Mouse (Mus musculus) heart, embryonic 13.5 days (tissue): ENCODE results near the gene Actr1b. TPM values are rescaled to one million over a fixed set of nuclear protein-coding genes. Genes with fewer than 3 reads are reported as not detected.
A peak's percentile ranks its signal among the peaks of the same experiment; 100 is the strongest.

Experiments
- ATAC-seq: fragments of 200-750 bp; cut with Nextera tagmentation; 2 replicates; pipeline ENCODE4 v1.8.0; 2017; ENCODE audit warnings: moderate TSS enrichment; ENCODE audit not compliant: insufficient number of reproducible peaks, low FRiP score, low TSS enrichment; ENCODE audit errors: extremely low read depth
- H3K27ac ChIP-seq: fragments of 300-500 bp; sonication (generic); replicated peaks from 2 replicates; pipeline ENCODE4 v1.5.1; 2015; ENCODE audit warnings: moderate library complexity, mild to moderate bottlenecking, inconsistent platforms
- H3K27me3 ChIP-seq: fragments of 300-500 bp; sonication (generic); replicated peaks from 2 replicates; pipeline ENCODE4 v1.6.1; 2015; ENCODE audit warnings: mild to moderate bottlenecking, inconsistent platforms
- H3K36me3 ChIP-seq: fragments of 300-500 bp; sonication (generic); 2 replicates; pipeline ENCODE4 v1.6.1; 2015; ENCODE audit warnings: mild to moderate bottlenecking, inconsistent platforms
- H3K4me1 ChIP-seq: fragments of 300-500 bp; sonication (generic); 2 replicates; pipeline ENCODE4 v1.6.1; 2015; ENCODE audit warnings: inconsistent platforms
- H3K4me2 ChIP-seq: fragments of 300-500 bp; sonication (generic); 2 replicates; pipeline ENCODE4 v1.6.1; 2015; ENCODE audit warnings: inconsistent platforms, mild to moderate bottlenecking, moderate library complexity
- H3K4me3 ChIP-seq: fragments of 300-500 bp; sonication (generic); 2 replicates; pipeline ENCODE4 v1.5.1; 2015; ENCODE audit warnings: moderate library complexity, mild to moderate bottlenecking, inconsistent platforms
- H3K9ac ChIP-seq: fragments of 300-500 bp; sonication (generic); 2 replicates; pipeline ENCODE4 v1.6.1; 2015; ENCODE audit warnings: inconsistent platforms, mild to moderate bottlenecking, moderate library complexity
- H3K9me3 ChIP-seq: fragments of 300-500 bp; sonication (generic); 2 replicates; pipeline ENCODE4 v1.6.1; 2016; ENCODE audit warnings: inconsistent platforms
- WGBS: fragments of 180-500 bp; shearing (Covaris S2); methylation state at CpG from one replicate; pipeline ENCODE4 v1.1.7; 2015; ENCODE audit warnings: mixed read lengths; 5-methylcytosine and 5-hydroxymethylcytosine counted together
- polyA plus RNA-seq: library from polyadenylated mRNA; unstranded; fragments of >200 nt; fragmentation: Nextera tagmentation; extraction: Ambion mirVana; gene quantifications from 2 replicates; pipeline ENCODE4 v1.2.1, GENCODE M21; 2015

Gene Actr1b
- polyA plus RNA-seq, 1 experiment from 2014 or later: 85.5 TPM

DNA sequence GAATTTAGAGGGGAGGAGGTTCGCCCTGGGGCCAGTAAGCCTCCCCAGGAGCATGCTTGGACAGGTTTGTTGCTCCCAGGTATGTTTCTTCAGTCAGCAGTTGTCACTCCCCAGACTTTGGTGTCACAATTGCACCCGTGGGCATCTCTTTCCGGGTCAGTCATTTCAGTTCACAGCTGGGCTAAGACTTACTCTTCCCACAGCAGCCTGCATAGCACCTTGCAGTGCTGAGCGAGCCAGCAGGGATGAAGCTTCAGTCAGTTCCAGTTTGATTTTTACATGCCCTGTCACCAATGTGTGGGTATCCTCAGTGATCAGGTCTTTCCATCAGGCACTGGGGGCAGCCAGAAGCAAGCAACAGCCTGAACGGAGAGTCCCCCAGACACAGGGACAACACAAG, 17.2 kb downstream of the Actr1b start:
- H3K27me3 ChIP-seq: no peaks in the 10 kb centered on the region
- peaks cover 67% of the 10 kb centered on the region for H3K36me3 ChIP-seq
- H3K9ac ChIP-seq: no peak overlapping the region
- no peak overlapping the region for H3K4me2 ChIP-seq
- H3K4me3 ChIP-seq: no peak overlapping the region
- no peak for ATAC-seq
- no peaks in the 10 kb centered on the region for H3K9me3 ChIP-seq
- 72% methylated on average over 5 of the region's 5 CpGs for WGBS
- H3K4me1 ChIP-seq: peaks cover 14% of the 10 kb centered on the region
- no peak overlapping the region for H3K27ac ChIP-seq

DNA sequence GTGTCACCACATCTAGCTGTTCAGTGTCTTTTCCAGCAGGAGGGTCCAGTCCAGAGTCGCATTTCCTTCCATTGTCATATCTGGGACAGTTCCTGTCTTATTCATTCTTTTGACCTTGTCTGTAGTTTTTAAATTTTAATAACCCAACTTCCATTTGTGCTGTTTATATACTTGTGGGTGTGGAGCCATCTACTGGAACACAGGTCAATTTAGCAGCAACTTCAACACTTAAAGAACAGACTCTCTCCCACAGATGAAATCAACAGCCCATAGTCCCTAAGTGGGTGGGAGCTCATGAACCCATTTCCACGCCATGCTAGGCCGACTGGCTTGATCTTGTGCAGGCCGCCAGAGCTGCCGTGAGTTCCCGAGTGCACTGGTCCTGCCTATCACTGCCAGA, 17.8 kb downstream of the Actr1b start:
- 44% methylated on average over 6 of the region's 6 CpGs for WGBS
- no peak overlapping the region for H3K27ac ChIP-seq

DNA sequence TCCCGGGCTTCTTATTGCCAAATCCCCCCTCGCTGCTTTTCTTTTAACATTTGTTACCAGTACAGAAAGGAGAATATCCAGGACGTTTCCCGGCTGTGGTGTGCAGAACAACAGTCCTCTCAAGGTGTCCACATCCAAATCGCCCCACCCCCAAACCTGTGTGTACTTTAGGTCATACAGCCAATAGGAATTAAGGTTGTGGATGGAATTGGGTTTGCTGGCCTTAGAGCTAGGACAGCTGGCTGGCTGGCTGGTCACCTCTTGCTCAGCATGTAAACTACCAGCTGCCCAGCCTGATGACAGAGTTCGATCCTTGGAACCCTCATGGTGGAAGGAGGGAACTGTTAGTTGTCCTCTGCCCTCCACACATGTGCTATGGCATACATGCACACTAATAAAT, 19.4 kb downstream of the Actr1b start:
- no peak overlapping the region for H3K4me2 ChIP-seq
- WGBS: 85% methylated on average over 6 of the region's 6 CpGs
- no peaks in the 10 kb centered on the region for H3K9me3 ChIP-seq
- no peak for ATAC-seq
- H3K27ac ChIP-seq: no peak overlapping the region
- H3K36me3 ChIP-seq: peaks cover 45% of the 10 kb centered on the region
- H3K4me3 ChIP-seq: no peak overlapping the region
- no peaks in the 10 kb centered on the region for H3K27me3 ChIP-seq
- H3K4me1 ChIP-seq: peaks cover 19% of the 10 kb centered on the region
- H3K9ac ChIP-seq: no peak overlapping the region

More for the DNA sequence above, 17.8 kb downstream of the Actr1b start:
- H3K27me3 ChIP-seq: no peaks in the 10 kb centered on the region
- H3K4me2 ChIP-seq: no peak overlapping the region
- peaks cover 60% of the 10 kb centered on the region for H3K36me3 ChIP-seq
- H3K4me3 ChIP-seq: no peak overlapping the region
- no peak for ATAC-seq
- H3K9me3 ChIP-seq: no peaks in the 10 kb centered on the region
- peaks cover 15% of the 10 kb centered on the region for H3K4me1 ChIP-seq
- 0 out of 2 replicates have a peak overlapping the region, but pooled peaks have one; percentile 19 for H3K9ac ChIP-seq

DNA sequence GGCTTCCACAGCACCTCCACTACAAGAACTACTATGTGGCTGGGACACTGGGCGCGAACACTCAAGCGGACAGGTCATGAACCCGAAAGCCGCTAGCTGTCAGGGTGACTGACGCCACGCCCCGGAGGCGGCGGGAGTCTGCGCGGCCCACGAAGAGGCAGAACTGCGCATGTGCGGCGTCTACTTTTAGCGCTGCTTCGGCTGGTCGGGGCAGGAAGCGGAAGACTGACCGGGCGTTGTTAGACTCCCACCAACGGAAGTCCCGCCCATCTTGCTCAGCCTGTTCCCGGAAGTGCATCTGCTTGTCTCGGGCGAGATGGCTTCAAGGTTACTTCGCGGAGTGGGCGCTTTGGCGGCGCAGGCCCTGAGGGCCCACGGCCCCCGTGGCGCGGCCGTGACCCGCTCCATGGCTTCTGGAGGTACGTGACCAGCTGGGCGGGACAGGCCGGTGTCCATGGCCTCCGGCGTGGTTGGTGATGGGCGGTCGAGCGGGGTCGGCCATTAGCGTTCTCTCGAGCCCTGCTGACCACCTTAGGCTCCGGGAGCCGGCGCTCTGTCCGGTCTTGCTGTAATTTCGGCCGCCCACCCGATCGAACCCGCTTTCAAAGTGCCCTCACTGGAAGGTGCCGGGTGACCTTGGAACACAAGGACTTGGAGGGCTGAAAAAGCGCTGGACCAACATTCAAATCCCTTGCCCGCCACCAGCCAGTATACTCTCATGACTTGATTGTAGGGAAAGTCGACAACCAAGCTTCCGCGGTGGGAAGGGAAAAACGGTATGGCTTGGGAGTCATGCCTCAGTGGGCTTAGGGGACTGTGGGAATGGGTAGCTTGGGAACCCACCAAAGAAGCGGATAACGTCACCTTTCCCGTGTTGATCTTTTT, 22.7 kb downstream of the Actr1b start, which contains the start of gene Cox5b:
Gene Cox5b, plus strand, starts transcription at position 179 of the 885 bp plus-strand sequence.
- Histone ChIP-seq H3K4me3 (peak within 1 kb of the TSS; percentile 95), H3K4me1 (peaks cover 14% of the 10 kb centered on the region), H3K9me3 (no peaks in the 10 kb centered on the region), H3K27ac (peak within 1 kb of the TSS; percentile 79), H3K9ac (peak within 1 kb of the TSS; percentile 97), H3K27me3 (no peaks in the 10 kb centered on the region), H3K4me2 (peak within 1 kb of the TSS; percentile 85), H3K36me3 (peaks cover 29% of the 10 kb centered on the region)
- WGBS: under 1% methylated on average over 68 of the region's 68 CpGs
- ATAC-seq: peak; percentile 92

DNA sequence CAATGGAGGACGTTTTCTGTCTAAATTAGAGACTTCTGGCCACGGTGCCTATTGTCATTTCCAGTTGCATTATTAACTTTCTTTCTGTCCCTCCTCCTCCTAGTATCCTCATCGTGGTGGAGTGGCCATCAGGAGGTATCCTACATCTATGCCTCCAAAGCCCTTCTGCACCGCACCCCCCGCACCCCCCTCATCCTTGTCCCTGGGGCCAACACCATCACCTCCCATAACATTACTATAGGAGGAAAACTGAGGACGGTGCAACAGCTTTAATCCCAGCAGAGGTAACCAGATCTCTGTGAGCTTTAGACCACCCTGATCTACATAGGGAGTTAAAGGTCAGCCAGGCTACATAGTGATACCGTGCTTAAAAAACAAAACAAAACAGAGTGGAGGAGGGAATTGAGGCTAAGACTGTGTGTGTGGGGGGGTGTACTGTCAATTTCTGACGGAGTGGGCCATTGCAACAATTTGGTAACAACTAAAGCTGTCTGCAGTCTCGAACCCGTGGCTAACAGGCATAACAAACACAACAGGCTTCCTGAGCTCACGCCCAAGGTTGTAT, 23.5 kb downstream of the Actr1b start:
- Histone ChIP-seq H3K4me1 (peaks cover 14% of the 10 kb centered on the region), H3K4me3 (peak overlapping the region; percentile 95), H3K27me3 (no peaks in the 10 kb centered on the region), H3K9me3 (no peaks in the 10 kb centered on the region), H3K4me2 (peak overlapping the region; percentile 85), H3K9ac (peak overlapping the region; percentile 97), H3K36me3 (peaks cover 29% of the 10 kb centered on the region), H3K27ac (peak overlapping the region; percentile 75)
- 57% methylated on average over 11 of the region's 11 CpGs for WGBS
- ATAC-seq: no peak

DNA sequence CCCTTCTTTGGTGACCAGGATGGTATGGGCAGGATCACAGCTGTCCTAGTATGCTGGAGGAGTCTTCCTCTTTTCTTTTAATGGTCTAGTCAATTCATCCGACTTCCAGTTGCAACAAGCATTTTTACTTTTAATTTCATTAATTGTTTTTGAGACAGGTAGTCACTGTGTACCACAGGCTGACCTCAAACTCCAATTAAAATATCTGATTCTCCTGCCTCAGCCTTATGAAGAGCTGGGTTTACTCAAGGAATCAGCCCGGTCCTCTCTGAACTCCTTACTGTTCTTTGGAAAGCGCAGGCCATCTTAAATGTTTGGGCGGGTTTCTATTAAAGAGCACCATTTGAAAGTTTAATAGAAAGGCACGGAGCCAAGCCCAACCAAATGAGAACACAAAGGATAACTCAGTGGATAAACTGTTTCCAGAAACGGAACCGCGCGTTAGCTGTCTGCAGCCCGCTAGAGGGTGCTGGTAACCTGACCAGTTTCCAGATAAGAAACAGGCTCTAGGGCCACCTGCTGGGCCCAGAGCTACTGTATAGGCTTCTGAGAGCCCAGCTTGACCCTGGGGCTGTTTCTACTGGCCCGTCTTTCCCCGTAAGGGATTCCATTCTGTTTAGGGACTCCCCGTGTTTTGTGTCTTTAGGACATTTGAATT, 30.3 kb downstream of the Actr1b start:
- H3K36me3 ChIP-seq: no peaks in the 10 kb centered on the region
- 10% methylated on average over 13 of the region's 13 CpGs for WGBS
- ATAC-seq: 0 out of 2 replicates have a peak, but pooled peaks have one; percentile 25
- H3K9ac ChIP-seq: no peak overlapping the region
- no peak overlapping the region for H3K27ac ChIP-seq
- H3K4me1 ChIP-seq: 0 out of 2 replicates have a peak, but pooled peaks cover 9% of the 10 kb centered on the region
- H3K27me3 ChIP-seq: no peaks in the 10 kb centered on the region
- no peak overlapping the region for H3K4me3 ChIP-seq
- H3K4me2 ChIP-seq: no peak overlapping the region
- no peaks in the 10 kb centered on the region for H3K9me3 ChIP-seq

DNA sequence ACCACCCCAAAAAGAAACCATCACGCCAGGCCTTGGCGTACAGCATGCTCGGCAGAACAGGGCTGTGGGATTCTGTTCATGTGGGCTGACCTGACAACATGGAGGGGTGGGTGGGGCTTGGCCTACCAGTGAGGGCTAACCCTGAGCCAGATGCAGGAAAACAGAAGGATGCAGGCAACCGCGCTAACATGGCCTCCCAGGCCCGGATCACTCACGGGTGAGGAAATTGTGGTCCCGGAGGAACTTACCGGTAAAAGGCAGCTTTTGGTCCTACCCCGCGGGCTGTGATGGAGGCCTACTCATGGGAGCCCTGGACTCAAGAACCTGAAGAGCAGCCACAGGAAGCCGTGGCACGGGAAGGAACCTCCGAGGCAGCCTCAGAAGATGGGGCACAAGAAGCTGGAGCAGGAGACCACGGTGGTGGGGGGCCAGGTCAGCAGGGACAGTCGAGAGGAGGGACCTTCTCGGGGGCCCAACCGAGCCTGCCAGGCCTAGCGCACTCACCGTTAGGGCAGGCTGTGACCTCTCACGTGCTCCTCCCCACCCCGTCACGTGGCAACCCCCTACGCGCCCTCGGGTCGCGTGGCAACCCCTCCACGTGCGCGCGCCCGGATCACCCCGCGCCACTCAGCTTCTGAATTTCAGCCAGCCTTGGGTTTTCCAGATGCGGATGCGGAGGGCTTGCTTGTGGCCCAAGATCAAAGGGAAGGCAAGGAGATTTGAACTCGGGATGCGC, 31.4 kb downstream of the Actr1b start, which contains the start of gene Fam178b:
Gene Fam178b, minus strand, starts transcription at position 564 of the 736 bp plus-strand sequence.
- H3K4me2 ChIP-seq: no peak within 1 kb of the TSS
- 0 out of 2 replicates have a peak, but pooled peaks cover 9% of the 10 kb centered on the region for H3K4me1 ChIP-seq
- no peak within 1 kb of the TSS for H3K27ac ChIP-seq
- no peak for ATAC-seq
- 88% methylated on average over 39 of the region's 39 CpGs for WGBS
- no peaks in the 10 kb centered on the region for H3K9me3 ChIP-seq
- no peak within 1 kb of the TSS for H3K4me3 ChIP-seq
- H3K27me3 ChIP-seq: no peaks in the 10 kb centered on the region
- H3K36me3 ChIP-seq: no peaks in the 10 kb centered on the region
- no peak within 1 kb of the TSS for H3K9ac ChIP-seq

DNA sequence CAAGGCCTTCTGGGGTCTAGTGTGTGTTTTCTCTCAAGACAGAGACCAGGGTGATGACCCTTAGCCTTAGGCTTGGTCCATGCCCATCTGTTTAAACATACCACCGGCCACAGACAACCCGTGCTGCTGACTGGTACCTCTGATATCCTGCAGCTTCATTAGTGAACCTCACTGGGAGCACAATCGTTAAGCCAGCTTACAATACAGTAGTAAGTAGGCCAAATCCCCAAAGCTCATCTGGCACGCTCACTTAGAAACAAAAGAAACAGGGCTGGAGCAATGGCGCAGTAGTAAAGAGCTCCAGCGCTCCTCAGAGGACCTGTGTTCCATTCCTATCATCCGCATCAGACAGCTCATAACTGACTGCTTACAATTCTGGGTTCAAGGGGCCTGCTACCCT, 33.3 kb downstream of the Actr1b start:
- H3K4me3 ChIP-seq: no peak overlapping the region
- H3K9me3 ChIP-seq: no peaks in the 10 kb centered on the region
- H3K9ac ChIP-seq: no peak overlapping the region
- no peak overlapping the region for H3K4me2 ChIP-seq
- 0 out of 2 replicates have a peak, but pooled peaks cover 9% of the 10 kb centered on the region for H3K4me1 ChIP-seq
- WGBS: 82% methylated on average over 7 of the region's 7 CpGs
- H3K27ac ChIP-seq: no peak overlapping the region
- H3K27me3 ChIP-seq: no peaks in the 10 kb centered on the region
- ATAC-seq: no peak
- no peaks in the 10 kb centered on the region for H3K36me3 ChIP-seq

DNA sequence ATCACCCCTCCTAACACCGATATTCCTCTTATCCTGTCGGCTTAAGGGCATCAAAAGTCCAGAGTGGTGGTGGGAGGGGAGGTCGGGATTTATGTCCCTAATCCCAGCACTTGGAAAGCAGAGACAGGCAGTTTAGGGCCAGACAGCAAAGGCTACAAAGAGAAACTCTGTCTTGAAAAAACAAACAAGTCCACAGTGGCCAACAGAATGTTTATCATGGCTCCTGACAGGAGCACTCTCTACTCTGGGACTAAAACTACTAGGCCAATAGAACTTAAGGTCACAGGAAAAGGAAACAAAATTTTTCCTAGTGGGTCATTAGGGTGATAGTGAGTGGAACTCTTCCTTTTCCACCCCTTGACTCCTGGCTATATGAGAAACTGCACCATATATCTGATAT, 39.3 kb downstream of the Actr1b start:
- ATAC-seq: no peak
- H3K36me3 ChIP-seq: no peaks in the 10 kb centered on the region
- H3K4me3 ChIP-seq: no peak overlapping the region
- no peaks in the 10 kb centered on the region for H3K9me3 ChIP-seq
- no peak overlapping the region for H3K9ac ChIP-seq
- H3K4me1 ChIP-seq: peaks cover 10% of the 10 kb centered on the region
- 27% methylated on average over 3 of the region's 3 CpGs for WGBS
- H3K27me3 ChIP-seq: no peaks in the 10 kb centered on the region
- H3K4me2 ChIP-seq: no peak overlapping the region
- no peak overlapping the region for H3K27ac ChIP-seq

DNA sequence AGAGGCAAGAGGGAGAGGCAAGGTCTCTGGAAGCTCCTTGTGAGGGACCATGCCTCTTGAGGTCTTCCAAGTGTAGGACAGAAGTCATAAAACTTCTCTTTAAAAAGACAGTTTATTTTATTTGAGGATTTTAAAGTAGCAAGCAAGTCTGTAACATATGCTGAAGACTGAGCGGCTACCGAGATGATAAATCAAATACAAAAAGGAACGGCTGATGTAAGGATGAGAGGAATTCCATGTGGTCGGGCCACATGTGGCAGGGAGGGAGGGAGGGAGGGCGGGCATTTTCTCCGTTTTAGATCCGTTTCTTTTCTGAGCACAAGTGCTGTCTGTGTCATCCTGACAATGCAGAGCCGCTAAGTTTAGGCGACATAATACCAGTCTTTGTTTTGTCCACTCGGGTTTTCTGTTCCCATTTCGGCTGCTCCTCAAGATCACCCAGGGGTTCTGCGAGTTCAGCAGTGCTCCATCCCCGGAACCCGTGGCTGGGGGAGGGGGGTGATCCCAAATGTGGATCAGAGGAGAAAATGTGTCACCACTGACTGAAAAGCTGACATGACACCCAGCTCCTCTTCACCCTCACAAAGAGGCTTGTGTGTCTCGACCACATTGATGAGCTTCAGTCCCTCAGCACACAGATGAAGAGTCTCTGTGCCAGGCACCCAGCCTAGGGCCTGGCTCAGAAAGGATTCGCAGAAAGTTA, 41.4 kb downstream of the Actr1b start:
- H3K4me2 ChIP-seq: no peak overlapping the region
- WGBS: 51% methylated on average over 16 of the region's 16 CpGs
- peaks cover 10% of the 10 kb centered on the region for H3K4me1 ChIP-seq
- no peak overlapping the region for H3K4me3 ChIP-seq
- H3K27ac ChIP-seq: no peak overlapping the region
- 0 out of 2 replicates have a peak overlapping the region, but pooled peaks have one; percentile 10 for H3K9ac ChIP-seq
- no peaks in the 10 kb centered on the region for H3K36me3 ChIP-seq
- no peaks in the 10 kb centered on the region for H3K9me3 ChIP-seq
- no peaks in the 10 kb centered on the region for H3K27me3 ChIP-seq
- ATAC-seq: no peak
